Mouse (Mus musculus) lung, postnatal 0 days (tissue): ENCODE data around the gene Cdk2ap2.

ENCODE experiments used
- CTCF ChIP-seq: IDR thresholded peaks from 2 replicates; pipeline ENCODE4 v1.5.1; 2016; ENCODE audit warnings: antibody characterized with exemption, mild to moderate bottlenecking
- EP300 ChIP-seq: IDR thresholded peaks from 2 replicates; pipeline ENCODE4 v1.6.1; 2016; ENCODE audit warnings: antibody characterized with exemption, mild to moderate bottlenecking, control low read depth

DNA sequence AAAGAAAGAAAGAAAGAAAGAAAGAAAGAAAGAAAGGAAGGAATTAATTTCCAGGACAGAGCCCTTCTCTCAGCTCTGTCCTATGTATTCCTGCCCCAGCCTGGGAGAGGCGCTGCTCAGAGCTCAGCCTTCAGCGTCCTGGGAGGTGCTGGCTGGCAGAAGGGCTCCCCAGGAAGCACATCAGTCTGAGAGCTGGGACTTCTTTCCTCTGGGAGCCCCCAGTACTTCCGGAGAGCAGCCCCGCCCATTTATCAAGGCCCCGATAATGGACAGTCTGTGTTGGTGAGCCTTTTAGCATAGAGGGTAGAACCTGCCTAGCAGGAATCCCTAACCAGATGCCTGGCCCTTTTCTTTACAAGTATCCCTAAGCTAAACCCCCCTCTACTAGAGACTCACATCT is 8.8 kb upstream of the Cdk2ap2 start:
- TF ChIP-seq CTCF (no peak), EP300 (no peak)
